10 mouse cellular contexts compared by ENCODE assay signal in genomic region chr16:17625488-17626268, GRCm38 (mm10). TPM values are rescaled to one million over a fixed set of nuclear protein-coding genes. Genes with fewer than 3 reads are reported as not detected.
A peak's percentile ranks its signal among the peaks of the same experiment; 100 is the strongest.
DNase-seq lines count a peak whose midpoint lies in the region; ATAC-seq lines count a peak whose summit lies in the region.
"Had no signal": no experiment of that assay in that cellular context is flagged by ENCODE, and none has a peak within 500 bp of the region (broad histone marks: within the 10 kb centered on the region; RNA-seq: fewer than 3 reads in every experiment).

No protein-coding gene starts in this region.

- DNase-seq in cerebellum, adult 9-11 months: peak; percentile 41
- no peak for DNase-seq in cerebellum, adult 8-10 months
- no peak for DNase-seq in liver
- DNase-seq in adrenal gland, postnatal 10 days: no peak
- DNase-seq in thymus, postnatal 25 days: no peak
- DNase-seq: thymus, postnatal 36 days had no signal

- peaks cover 98% of the 10 kb centered on the region for H3K36me3 ChIP-seq in liver, embryonic 12.5 days
- peaks cover 40% of the 10 kb centered on the region for H3K36me3 ChIP-seq in midbrain, embryonic 16.5 days (ENCODE audit: control insufficient read depth, insufficient read depth, low read length)

- no peaks in the 10 kb centered on the region for H3K27me3 ChIP-seq in liver, embryonic 12.5 days (replicated peaks)
- H3K27me3 ChIP-seq in midbrain, embryonic 16.5 days (ENCODE audit: control insufficient read depth, insufficient read depth, low read depth, low read length): no peaks in the 10 kb centered on the region
- H3K27me3 ChIP-seq: midbrain, embryonic 12.5 days had no signal

- no peak overlapping the region for H3K4me2 ChIP-seq in liver, embryonic 12.5 days
- no peak overlapping the region for H3K4me2 ChIP-seq in midbrain, embryonic 16.5 days (ENCODE audit: low read length)
- H3K4me2 ChIP-seq: midbrain, embryonic 12.5 days had no signal

- peak; percentile 42; the same call in 1 of the 2 replicates for ATAC-seq in liver, embryonic 12.5 days
- peak; percentile 80 for ATAC-seq in erythroblast, adult 5-6 weeks (replicated peaks; ENCODE audit: low FRiP score, poor library complexity, severe bottlenecking)
- ATAC-seq in midbrain, embryonic 16.5 days: 0 out of 2 replicates have a peak, but pooled peaks have one; percentile 45

- H3K4me1 ChIP-seq in liver, embryonic 12.5 days: peaks cover 8% of the 10 kb centered on the region
- 0 out of 2 replicates have a peak, but pooled peaks cover under 1% of the 10 kb centered on the region for H3K4me1 ChIP-seq in midbrain, embryonic 16.5 days (ENCODE audit: control insufficient read depth, insufficient read depth, low read length)

- H3K4me3 ChIP-seq in liver, embryonic 12.5 days: no peak overlapping the region
- H3K4me3 ChIP-seq in midbrain, embryonic 16.5 days (ENCODE audit: low read depth, low read length): no peak overlapping the region
- H3K4me3 ChIP-seq: midbrain, embryonic 12.5 days had no signal

- WGBS in liver, embryonic 12.5 days (ENCODE audit: insufficient replicate concordance): 72% methylated on average over 8 of the region's 8 CpGs
- 74% methylated on average over 8 of the region's 8 CpGs for WGBS in midbrain, embryonic 16.5 days

- no peak overlapping the region for H3K9ac ChIP-seq in liver, embryonic 12.5 days
- H3K9ac ChIP-seq in midbrain, embryonic 16.5 days (ENCODE audit: low read depth, low read length): no peak overlapping the region
- H3K9ac ChIP-seq: midbrain, embryonic 12.5 days had no signal

- no peak overlapping the region for H3K27ac ChIP-seq in liver, embryonic 12.5 days
- H3K27ac ChIP-seq in midbrain, embryonic 16.5 days (ENCODE audit: low read length): no peak overlapping the region
- H3K27ac ChIP-seq: midbrain, embryonic 12.5 days had no signal

- no peaks in the 10 kb centered on the region for H3K9me3 ChIP-seq in liver, embryonic 12.5 days (replicated peaks)
- H3K9me3 ChIP-seq in midbrain, embryonic 16.5 days (replicated peaks; ENCODE audit: control insufficient read depth, low read length, poor library complexity, severe bottlenecking): no peaks in the 10 kb centered on the region
- H3K9me3 ChIP-seq: midbrain, embryonic 12.5 days had no signal

RNA-seq across cellular contexts. Expression of gene Smpd4, which starts 6.5 kb away (rescaled TPM):
- 31.3 and 31.8 TPM in 2 replicates for polyA plus RNA-seq in liver, embryonic 12.5 days (2016; fragmentation: Nextera tagmentation; extraction: Ambion mirVana)
- total RNA-seq in erythroblast, adult 5-6 weeks (2015; ENCODE audit: low replicate concordance): 9.6 and 20.5 TPM in 2 replicates
- total RNA-seq in erythroblast, adult 5-6 weeks (2017; ENCODE audit: low replicate concordance): 14.6 and 19.2 TPM in 2 replicates
- polyA plus RNA-seq in midbrain, embryonic 16.5 days (2015; fragmentation: Nextera tagmentation; extraction: Ambion mirVana): 27.6 and 28.4 TPM in 2 replicates
- 10 to 100 TPM; 24.4 to 28.0 TPM for total RNA-seq in adrenal gland, postnatal 10 days (2021)

RNA-seq across cellular contexts. Expression of gene Ccdc74a, which starts 20.6 kb away (rescaled TPM):
- 3.0 and 3.2 TPM in 2 replicates for polyA plus RNA-seq in liver, embryonic 12.5 days (2016; fragmentation: Nextera tagmentation; extraction: Ambion mirVana)
- not detected in 2 replicates for total RNA-seq in erythroblast, adult 5-6 weeks (2015; ENCODE audit: low replicate concordance)
- total RNA-seq in erythroblast, adult 5-6 weeks (2017; ENCODE audit: low replicate concordance): 0.60 and 1.7 TPM in 2 replicates
- 11.6 and 14.6 TPM in 2 replicates for polyA plus RNA-seq in midbrain, embryonic 16.5 days (2015; fragmentation: Nextera tagmentation; extraction: Ambion mirVana)
- total RNA-seq in adrenal gland, postnatal 10 days (2021): 1 to 10 TPM; 2.5 to 3.2 TPM

RNA-seq across cellular contexts. Expression of gene Slc7a4, which starts 42.7 kb away (rescaled TPM):
- 1.7 TPM in 2 replicates for polyA plus RNA-seq in liver, embryonic 12.5 days (2016; fragmentation: Nextera tagmentation; extraction: Ambion mirVana)
- total RNA-seq in erythroblast, adult 5-6 weeks (2015; ENCODE audit: low replicate concordance): 0.38 and 0.42 TPM in 2 replicates
- 0.84 and 7.1 TPM in 2 replicates for total RNA-seq in erythroblast, adult 5-6 weeks (2017; ENCODE audit: low replicate concordance)
- polyA plus RNA-seq in midbrain, embryonic 16.5 days (2015; fragmentation: Nextera tagmentation; extraction: Ambion mirVana): 43.7 and 49.5 TPM in 2 replicates
- 1 to 10 TPM; 5.5 to 9.0 TPM for total RNA-seq in adrenal gland, postnatal 10 days (2021)
